Mouse (Mus musculus) embryonic fibroblast, embryonic 13.5 days (primary cell): ENCODE data around the gene Ddx39b.

Source experiments
- CTCF ChIP-seq: IDR thresholded peaks from 2 replicates; pipeline ENCODE4 v1.5.1; 2011; ENCODE audit warnings: mild to moderate bottlenecking, control low read depth, low read length, moderate library complexity, borderline replicate concordance; ENCODE audit not compliant: insufficient read depth
- POLR2A ChIP-seq: IDR thresholded peaks from 2 replicates; pipeline ENCODE4 v1.6.1; 2011; ENCODE audit warnings: low read depth, mild to moderate bottlenecking, control low read depth, low read length, moderate library complexity

GRCm38 (mm10) chr17:35193881-35194843, 47.4 kb upstream of the Ddx39b start, which contains the start of gene Ltb:
- no peak for TF ChIP-seq POLR2A
- no peak for TF ChIP-seq CTCF
